Mouse (Mus musculus) E14TG2a.4 (cell line): ENCODE measurements around the gene Sema4c.
"Not testable (repeated sequence)": the region's sequence is repeated elsewhere in the genome, so short reads cannot be mapped to it uniquely, and the experiment has no call there.

Experiments used
- H3K27me3 ChIP-seq: 2 replicates; pipeline ENCODE4 v1.6.1; 2014; ENCODE audit warnings: low read length, control low read depth; ENCODE audit not compliant: insufficient read depth
- H3K36me3 ChIP-seq: 2 replicates; pipeline ENCODE4 v1.6.1; 2014; ENCODE audit warnings: low read length, control low read depth; ENCODE audit not compliant: insufficient read depth
- H3K4me1 ChIP-seq: replicated peaks from 2 replicates; pipeline ENCODE4 v1.6.1; 2014; ENCODE audit warnings: low read depth, low read length, control low read depth
- H3K4me3 ChIP-seq: replicated peaks from 2 replicates; pipeline ENCODE4 v1.5.1; 2014; ENCODE audit warnings: mild to moderate bottlenecking, low read length
- H3K9me3 ChIP-seq: 2 replicates; pipeline ENCODE4 v1.6.1; 2014; ENCODE audit warnings: low read length, control low read depth
- CTCF ChIP-seq: conservative IDR thresholded peaks from 2 replicates; pipeline ENCODE4 v1.5.1; 2014; ENCODE audit warnings: low read length
- NANOG ChIP-seq: IDR thresholded peaks from 2 replicates; pipeline ENCODE4 v1.6.1; 2014; ENCODE audit warnings: borderline replicate concordance, low read length, mixed read lengths
- POU5F1 ChIP-seq: IDR thresholded peaks from 2 replicates; pipeline ENCODE4 v1.6.1; 2014; ENCODE audit warnings: low read length, borderline replicate concordance

Sema4c gene

DNA sequence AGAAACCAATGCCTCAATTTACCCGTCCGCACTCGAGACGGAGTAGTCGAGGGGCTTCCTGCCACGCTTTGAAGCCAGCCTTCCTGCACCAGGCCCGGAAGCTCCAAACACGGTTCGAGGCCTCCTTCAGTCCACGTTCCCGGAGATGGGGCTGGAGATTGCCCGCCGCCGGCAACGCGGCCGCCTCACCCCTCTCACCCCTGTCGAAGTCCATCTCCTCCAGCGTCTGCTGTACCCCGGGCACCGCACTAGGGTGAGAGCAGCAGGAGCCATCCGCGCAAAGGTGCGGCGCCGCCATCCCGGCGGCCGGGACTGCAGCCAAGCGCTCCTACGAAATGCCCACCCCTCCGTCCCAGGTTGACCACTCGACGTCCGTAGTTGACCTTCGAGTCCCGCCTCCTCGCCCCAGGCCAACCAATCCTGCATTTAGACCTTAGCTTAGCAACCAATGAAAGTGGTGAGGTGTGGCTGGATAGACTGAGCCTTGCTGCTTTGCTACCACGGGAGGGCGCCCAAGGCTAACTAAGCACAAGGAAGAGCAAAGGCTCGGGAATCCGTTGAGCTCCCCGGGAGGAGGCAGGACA lies 11.2 kb downstream of the Sema4c start, which contains the start of gene Ankrd39:
Gene Ankrd39 (minus strand): TSS at position 558 of the 584 bp plus-strand sequence.
- peak within 1 kb of the TSS; percentile 86 for H3K4me3 ChIP-seq
- peaks cover 19% of the 10 kb centered on the region for H3K27me3 ChIP-seq
- H3K9me3 ChIP-seq = no peaks in the 10 kb centered on the region
- peaks cover 68% of the 10 kb centered on the region for H3K4me1 ChIP-seq
- H3K36me3 ChIP-seq = peaks cover 32% of the 10 kb centered on the region
- TF ChIP-seq POU5F1 (no peak), CTCF (peak; percentile 86), NANOG (no peak)

DNA sequence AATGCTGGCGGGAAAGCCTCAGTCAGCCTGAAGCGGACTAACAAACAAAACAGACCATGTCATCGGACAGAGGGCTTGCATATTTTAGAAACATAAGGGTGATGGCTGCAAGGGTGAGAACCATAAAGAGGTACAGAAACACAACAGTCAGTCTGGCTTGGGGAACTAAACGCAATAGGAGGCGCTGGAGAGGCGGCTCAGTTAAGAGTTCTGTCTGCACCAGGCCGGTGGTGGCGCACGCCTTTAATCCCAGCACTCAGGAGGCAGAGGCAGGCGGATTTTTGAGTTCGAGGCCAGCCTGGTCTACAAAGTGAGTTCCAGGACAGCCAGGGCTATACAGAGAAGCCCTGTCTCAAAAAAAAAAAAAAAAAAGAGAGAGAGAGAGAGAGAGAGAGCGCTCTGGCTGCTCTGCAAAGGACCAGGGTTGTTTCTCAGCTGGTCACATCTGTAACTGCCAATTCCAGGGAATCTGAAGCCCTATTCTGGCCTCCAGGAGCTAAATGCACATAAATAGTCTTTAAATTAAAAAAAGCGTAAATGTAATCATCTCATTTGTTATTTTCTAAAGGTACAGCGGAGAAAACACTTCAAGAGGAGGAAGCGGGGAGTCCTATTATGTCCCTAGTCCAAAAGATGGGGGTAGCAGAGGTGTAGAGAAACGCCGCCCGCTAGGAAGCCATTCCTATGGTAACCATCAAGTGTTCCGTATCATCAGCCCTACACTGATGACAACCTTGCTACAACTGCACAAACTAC lies 12.1 kb downstream of the Sema4c start:
- Histone ChIP-seq H3K4me1 (peaks cover 69% of the 10 kb centered on the region), H3K36me3 (peaks cover 32% of the 10 kb centered on the region), H3K9me3 (no peaks in the 10 kb centered on the region), H3K27me3 (peaks cover 10% of the 10 kb centered on the region; the same call in 1 of the 2 replicates), H3K4me3 (peak overlapping the region; percentile 86)
- no peak for TF ChIP-seq NANOG
- TF ChIP-seq CTCF = 0 out of 2 replicates have a peak, but pooled peaks have one; percentile 4

GRCm38 (mm10) chr1:36545382-36545781 lies 12.8 kb downstream of the Sema4c start:
- H3K27me3 ChIP-seq = peaks cover 5% of the 10 kb centered on the region; the same call in 1 of the 2 replicates
- no peak for TF ChIP-seq NANOG
- TF ChIP-seq CTCF = no peak
- TF ChIP-seq POU5F1 = no peak

DNA sequence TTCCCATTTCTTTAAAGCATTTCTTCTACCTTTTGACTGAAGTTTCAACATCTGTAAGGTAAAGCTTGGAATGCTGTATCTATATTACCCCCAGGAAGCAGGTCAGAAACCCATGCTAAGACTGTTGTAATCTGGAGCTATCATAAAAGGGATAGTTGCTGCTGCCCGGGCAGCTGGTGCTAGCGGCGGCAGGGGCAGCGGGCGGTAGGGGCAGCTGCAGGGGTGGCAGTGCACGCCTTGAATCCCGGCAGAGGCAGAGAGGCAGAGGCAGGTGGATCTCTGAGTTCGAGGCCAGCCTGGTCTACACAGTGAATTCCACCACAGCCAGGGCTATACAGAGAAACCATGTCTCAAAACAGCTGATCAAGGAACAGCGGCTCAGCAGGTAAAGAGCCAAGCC lies 15.2 kb downstream of the Sema4c start:
- Histone ChIP-seq H3K27me3 (no peaks in the 10 kb centered on the region), H3K9me3 (no peaks in the 10 kb centered on the region), H3K4me1 (peaks cover 46% of the 10 kb centered on the region), H3K36me3 (peaks cover 45% of the 10 kb centered on the region), H3K4me3 (no peak overlapping the region)
- TF ChIP-seq POU5F1 (no peak), NANOG (no peak), CTCF (no peak)

More at GRCm38 (mm10) chr1:36545382-36545781, 12.8 kb downstream of the Sema4c start:
- H3K4me3 ChIP-seq = no peak overlapping the region
- peaks cover 37% of the 10 kb centered on the region for H3K36me3 ChIP-seq
- no peaks in the 10 kb centered on the region for H3K9me3 ChIP-seq
- peaks cover 69% of the 10 kb centered on the region for H3K4me1 ChIP-seq

DNA sequence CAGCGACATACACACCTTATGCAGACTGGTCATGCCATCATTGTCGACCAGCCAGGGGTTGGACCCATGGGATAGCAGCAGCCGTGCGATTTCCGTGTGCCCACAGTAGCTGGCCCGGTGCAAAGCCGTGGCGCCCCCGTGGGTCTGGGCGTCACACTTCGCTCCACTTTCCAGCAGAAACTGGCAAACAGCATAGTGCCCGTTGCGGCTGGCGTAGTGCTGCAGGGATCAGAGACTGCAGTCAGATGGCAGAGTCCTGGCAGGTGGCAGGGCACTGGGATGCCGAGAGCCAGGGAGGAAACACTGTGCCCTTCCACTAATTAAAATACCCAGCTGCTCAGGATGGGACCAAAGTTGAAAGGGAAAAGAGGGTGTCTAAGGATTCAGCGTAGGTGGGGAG lies 16.3 kb downstream of the Sema4c start:
- Histone ChIP-seq H3K27me3 (no peaks in the 10 kb centered on the region), H3K9me3 (no peaks in the 10 kb centered on the region), H3K36me3 (peaks cover 49% of the 10 kb centered on the region), H3K4me3 (no peak overlapping the region), H3K4me1 (peaks cover 40% of the 10 kb centered on the region)
- TF ChIP-seq CTCF (no peak), NANOG (no peak)

DNA sequence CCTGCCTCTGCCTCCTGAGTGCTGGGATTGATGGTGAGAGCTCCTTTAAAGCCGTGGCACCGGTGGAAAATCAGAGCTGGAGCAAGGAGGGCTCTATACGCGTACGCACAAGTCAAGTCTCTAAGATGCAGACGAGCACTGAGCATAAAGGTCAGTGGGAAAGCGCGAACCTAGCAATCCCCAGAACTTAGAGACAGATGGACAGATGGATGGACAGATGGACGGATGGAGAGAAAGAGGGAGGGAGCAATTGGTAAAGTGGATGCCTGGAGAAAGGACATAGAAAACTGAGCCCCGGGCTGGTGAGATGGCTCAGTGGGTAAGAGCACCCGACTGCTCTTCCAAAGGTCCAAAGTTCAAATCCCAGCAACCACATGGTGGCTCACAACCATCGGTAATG lies 17.3 kb downstream of the Sema4c start:
- no peak overlapping the region for H3K4me3 ChIP-seq
- H3K9me3 ChIP-seq = no peaks in the 10 kb centered on the region
- TF ChIP-seq POU5F1 = no peak
- no peak for TF ChIP-seq CTCF
- TF ChIP-seq NANOG = no peak
- H3K4me1 ChIP-seq = peaks cover 32% of the 10 kb centered on the region
- H3K27me3 ChIP-seq = no peaks in the 10 kb centered on the region
- H3K36me3 ChIP-seq = peaks cover 49% of the 10 kb centered on the region

GRCm38 (mm10) chr1:36540132-36540531 lies 18.0 kb downstream of the Sema4c start:
- no peaks in the 10 kb centered on the region for H3K9me3 ChIP-seq
- no peak for TF ChIP-seq CTCF
- TF ChIP-seq POU5F1 = no peak
- TF ChIP-seq NANOG = no peak
- H3K36me3 ChIP-seq = peaks cover 49% of the 10 kb centered on the region
- peaks cover 26% of the 10 kb centered on the region for H3K4me1 ChIP-seq
- H3K4me3 ChIP-seq = no peak overlapping the region
- H3K27me3 ChIP-seq = no peaks in the 10 kb centered on the region

DNA sequence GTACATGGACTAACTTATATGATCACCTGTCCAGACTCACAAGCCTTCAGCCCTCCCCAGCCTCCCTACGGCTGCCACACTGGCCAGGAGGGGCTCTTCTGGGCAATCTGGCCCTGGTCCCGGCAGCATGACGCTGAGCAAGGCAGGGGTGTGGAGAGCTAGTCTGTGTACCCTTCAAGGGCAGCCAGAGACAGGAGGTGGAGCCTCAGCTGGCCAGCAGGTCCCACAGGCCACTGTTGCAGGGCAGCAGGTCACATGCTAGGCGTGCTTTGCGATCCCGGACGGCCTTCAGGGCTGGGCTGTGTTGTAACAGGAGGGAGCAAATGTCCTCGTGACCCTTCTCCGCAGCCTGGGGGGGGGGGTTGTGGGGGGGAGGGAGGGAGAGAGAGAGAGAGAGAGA lies 19.0 kb downstream of the Sema4c start, which contains the start of gene Gm42417:
Gene Gm42417 (minus strand): TSS at position 244 of the 400 bp plus-strand sequence.
- TF ChIP-seq NANOG (no peak), CTCF (no peak), POU5F1 (no peak)
- Histone ChIP-seq H3K4me1 (peaks cover 25% of the 10 kb centered on the region), H3K36me3 (peaks cover 48% of the 10 kb centered on the region), H3K27me3 (no peaks in the 10 kb centered on the region), H3K9me3 (no peaks in the 10 kb centered on the region), H3K4me3 (no peak within 1 kb of the TSS)

GRCm38 (mm10) chr1:36538727-36539126 lies 19.4 kb downstream of the Sema4c start:
- Histone ChIP-seq H3K4me3 (no peak overlapping the region), H3K4me1 (peaks cover 25% of the 10 kb centered on the region), H3K36me3 (peaks cover 44% of the 10 kb centered on the region), H3K9me3 (no peaks in the 10 kb centered on the region), H3K27me3 (no peaks in the 10 kb centered on the region)
- no peak for TF ChIP-seq NANOG
- no peak for TF ChIP-seq CTCF
- no peak for TF ChIP-seq POU5F1

DNA sequence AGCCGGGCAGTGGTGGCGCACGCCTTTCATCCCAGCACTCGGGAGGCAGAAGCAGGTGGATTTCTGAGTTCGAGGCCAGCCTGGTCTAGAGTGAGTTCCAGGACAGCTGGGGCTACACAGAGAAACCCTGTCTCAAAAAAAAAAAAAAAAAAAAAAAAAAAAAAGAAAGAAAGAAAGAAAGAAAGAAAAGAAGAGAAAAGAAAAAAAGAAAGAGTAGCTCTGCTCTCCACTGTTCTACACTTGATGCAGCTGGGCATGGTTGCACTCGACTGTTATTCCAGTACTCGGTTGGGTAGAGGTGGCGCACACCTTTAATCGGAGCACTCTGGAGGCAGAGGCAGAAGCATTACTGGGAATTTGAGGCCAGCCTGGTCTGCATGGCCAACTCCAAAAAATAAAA lies 21.4 kb downstream of the Sema4c start, which contains the start of gene Ankrd23:
Gene Ankrd23 (minus strand): TSS at position 101 of the 400 bp plus-strand sequence.
- not testable (repeated sequence) for H3K9me3 ChIP-seq, H3K4me3 ChIP-seq, H3K27me3 ChIP-seq
- peaks cover 35% of the 10 kb centered on the region for H3K36me3 ChIP-seq
- H3K4me1 ChIP-seq = peaks cover 30% of the 10 kb centered on the region
